8 mouse cellular contexts compared by ENCODE assay signal in genomic region chr11:102572866-102573663, GRCm38 (mm10). TPM values are rescaled to one million over a fixed set of nuclear protein-coding genes. Genes with fewer than 3 reads are reported as not detected.
A peak's percentile ranks its signal among the peaks of the same experiment; 100 is the strongest.
DNase-seq lines count a peak whose midpoint lies in the region; ATAC-seq and TF ChIP-seq lines count a peak whose summit lies in the region.

No protein-coding gene starts in this region.

- H3K9ac ChIP-seq in embryonic facial prominence, embryonic 15.5 days, result peak overlapping the region; percentile 63
- peak overlapping the region; percentile 58 for H3K9ac ChIP-seq in kidney, embryonic 14.5 days (ENCODE audit: low read depth, low read length)
- H3K9ac ChIP-seq in liver, adult 2 months (ENCODE audit: low read depth, low read length), result peak overlapping the region; percentile 68

- no peak for TF ChIP-seq POLR2A in liver, adult 2 months (IDR thresholded peaks at IDR 0.05; ENCODE audit: extremely low read depth, insufficient read depth, low read length)

- no peaks in the 10 kb centered on the region for H3K36me3 ChIP-seq in embryonic facial prominence, embryonic 15.5 days
- no peaks in the 10 kb centered on the region for H3K36me3 ChIP-seq in kidney, embryonic 14.5 days (ENCODE audit: control insufficient read depth, insufficient read depth, low read length)
- no peaks in the 10 kb centered on the region for H3K36me3 ChIP-seq in liver, adult 2 months (ENCODE audit: control insufficient read depth, insufficient read depth, low read length)

- TF ChIP-seq CTCF in liver, adult 2 months (IDR thresholded peaks at IDR 0.05; ENCODE audit: low read depth, low read length), result peak; percentile 85

- DNase-seq in 416B (ENCODE audit: low read depth), result peak; percentile 83
- DNase-seq in adrenal gland, postnatal 4 days (ENCODE audit: low spot score in 2 of 2), result peak; percentile 64 to 74
- peak; percentile 50 to 72 for DNase-seq in heart, adult 9 months (ENCODE audit: low spot score in 2 of 2)
- peak; percentile 49 for DNase-seq in liver, adult 2 months (ENCODE audit: extremely low read depth, low read depth, low spot score)
- peak; percentile 53 to 57 for DNase-seq in spleen, postnatal 36 days (ENCODE audit: low spot score in 2 of 2)

- peak overlapping the region; percentile 88 for H3K27ac ChIP-seq in embryonic facial prominence, embryonic 15.5 days (replicated peaks)
- H3K27ac ChIP-seq in kidney, embryonic 14.5 days (ENCODE audit: low read depth, low read length), result no peak overlapping the region
- no peak overlapping the region for H3K27ac ChIP-seq in liver, adult 2 months (replicated peaks; ENCODE audit: insufficient read depth, low read depth, low read length)

- H3K4me2 ChIP-seq in embryonic facial prominence, embryonic 15.5 days (replicated peaks), result peak overlapping the region; percentile 65
- peak overlapping the region; percentile 65 for H3K4me2 ChIP-seq in kidney, embryonic 14.5 days (replicated peaks; ENCODE audit: low read depth, low read length)

- no peaks in the 10 kb centered on the region for H3K9me3 ChIP-seq in embryonic facial prominence, embryonic 15.5 days (replicated peaks)
- no peaks in the 10 kb centered on the region for H3K9me3 ChIP-seq in kidney, embryonic 14.5 days (ENCODE audit: control insufficient read depth, low read length)

- no peaks in the 10 kb centered on the region for H3K79me2 ChIP-seq in liver, adult 2 months (ENCODE audit: control insufficient read depth, insufficient read depth, low read length)

- H3K4me3 ChIP-seq in embryonic facial prominence, embryonic 15.5 days (replicated peaks), result peak overlapping the region; percentile 46
- peak overlapping the region; percentile 43 for H3K4me3 ChIP-seq in kidney, embryonic 14.5 days (ENCODE audit: low read length)
- peak overlapping the region; percentile 49 for H3K4me3 ChIP-seq in liver, adult 2 months (ENCODE audit: insufficient read depth, low read depth, low read length)

- peak; percentile 70 for ATAC-seq in embryonic facial prominence, embryonic 15.5 days (ENCODE audit: insufficient number of reproducible peaks, low FRiP score, low TSS enrichment, low read depth)
- ATAC-seq in kidney, embryonic 14.5 days (ENCODE audit: low FRiP score, low TSS enrichment), result peak; percentile 68
- peak; percentile 79 for ATAC-seq in monocyte, adult 5-6 weeks (replicated peaks; ENCODE audit: insufficient number of reproducible peaks, low FRiP score, low TSS enrichment, poor library complexity, severe bottlenecking)

- 8% methylated on average over 18 of the region's 18 CpGs for WGBS in embryonic facial prominence, embryonic 15.5 days
- 14% methylated on average over 18 of the region's 18 CpGs for WGBS in kidney, embryonic 14.5 days
- 20% methylated on average over 18 of the region's 18 CpGs for WGBS in liver, adult 2 months

- no peaks in the 10 kb centered on the region for H3K27me3 ChIP-seq in embryonic facial prominence, embryonic 15.5 days
- H3K27me3 ChIP-seq in kidney, embryonic 14.5 days (ENCODE audit: control insufficient read depth, insufficient read depth, low read length), result no peaks in the 10 kb centered on the region
- H3K27me3 ChIP-seq in liver, adult 2 months (ENCODE audit: control insufficient read depth, insufficient read depth, low read length), result no peaks in the 10 kb centered on the region

- H3K4me1 ChIP-seq in embryonic facial prominence, embryonic 15.5 days, result peaks cover 9% of the 10 kb centered on the region
- 0 out of 2 replicates have a peak, but pooled peaks cover 3% of the 10 kb centered on the region for H3K4me1 ChIP-seq in kidney, embryonic 14.5 days (ENCODE audit: control insufficient read depth, insufficient read depth, low read length)
- peaks cover 2% of the 10 kb centered on the region; the same call in 1 of the 2 replicates for H3K4me1 ChIP-seq in liver, adult 2 months (ENCODE audit: control insufficient read depth, insufficient read depth, low read length)

RNA-seq across cellular contexts. Expression of gene Gm11627, which starts 6.2 kb away (rescaled TPM):
- total RNA-seq in adrenal gland, postnatal 4 days (2021), result 1 to 10 TPM; 1.4 to 1.9 TPM
- 11.1 and 12.0 TPM in 2 replicates for polyA plus RNA-seq in embryonic facial prominence, embryonic 15.5 days (2015; fragmentation: Nextera tagmentation; extraction: Ambion mirVana)
- polyA plus RNA-seq in kidney, embryonic 14.5 days (2014; fragmentation: Nextera tagmentation; extraction: Ambion mirVana), result 5.7 and 8.3 TPM in 2 replicates
- not detected in 2 replicates for total RNA-seq in liver, adult 2 months (2014; rRNA removed)
- polyA plus RNA-seq in liver, adult 2 months (2012; rRNA removed), result not detected in 2 replicates
- not detected in 3 replicates for total RNA-seq in monocyte, adult 5-6 weeks (2017)

RNA-seq across cellular contexts. Expression of gene Gpatch8, which starts 16.9 kb away (rescaled TPM):
- 10 to 100 TPM; 41.5 to 45.8 TPM for total RNA-seq in adrenal gland, postnatal 4 days (2021)
- polyA plus RNA-seq in embryonic facial prominence, embryonic 15.5 days (2015; fragmentation: Nextera tagmentation; extraction: Ambion mirVana), result 56.2 and 59.1 TPM in 2 replicates
- 37.3 and 60.6 TPM in 2 replicates for polyA plus RNA-seq in kidney, embryonic 14.5 days (2014; fragmentation: Nextera tagmentation; extraction: Ambion mirVana)
- total RNA-seq in liver, adult 2 months (2014; rRNA removed), result 9.2 TPM in 2 replicates
- polyA plus RNA-seq in liver, adult 2 months (2012; rRNA removed), result 5.1 and 6.0 TPM in 2 replicates
- 25.6 to 52.6 TPM (median 34.8 TPM) in 3 replicates for total RNA-seq in monocyte, adult 5-6 weeks (2017)

RNA-seq across cellular contexts. Expression of gene Fzd2, which starts 31.1 kb away (rescaled TPM):
- 10 to 100 TPM; 11.9 to 16.3 TPM for total RNA-seq in adrenal gland, postnatal 4 days (2021)
- 45.8 and 47.6 TPM in 2 replicates for polyA plus RNA-seq in embryonic facial prominence, embryonic 15.5 days (2015; fragmentation: Nextera tagmentation; extraction: Ambion mirVana)
- polyA plus RNA-seq in kidney, embryonic 14.5 days (2014; fragmentation: Nextera tagmentation; extraction: Ambion mirVana), result 41.7 and 49.7 TPM in 2 replicates
- 0.07 and 0.09 TPM in 2 replicates for total RNA-seq in liver, adult 2 months (2014; rRNA removed)
- 0.19 and 0.24 TPM in 2 replicates for polyA plus RNA-seq in liver, adult 2 months (2012; rRNA removed)
- not detected in 3 replicates for total RNA-seq in monocyte, adult 5-6 weeks (2017)

Comparison
In these comparisons a context has a peak if more than half of its experiments do, and no peak if none do; other contexts are left out.
1. RNA of gene Fzd2, which starts 31.1 kb away (total RNA-seq): 11.9 to 16.3 TPM in adrenal gland, postnatal 4 days; 0.07 to 0.09 TPM in liver, adult 2 months and not detected in monocyte, adult 5-6 weeks; every median in the first group is over 10 times any median in the second.
2. Peak in every context shown above with its lines, with median percentiles within 50 percentile points of each other: DNase-seq, ATAC-seq, H3K4me3 ChIP-seq and H3K9ac ChIP-seq.